Mouse (Mus musculus) G1E (cell line): Measurements from ENCODE around the gene Cubn.

Experiments
- CTCF ChIP-seq: IDR thresholded peaks from 2 replicates; pipeline ENCODE4 v1.5.1; 2012; ENCODE audit warnings: low read depth, low read length, inconsistent platforms, mixed read lengths
- GATA1 ChIP-seq: IDR thresholded peaks from 2 replicates; pipeline ENCODE4 v1.6.1; 2012; ENCODE audit warnings: borderline replicate concordance, low read length, inconsistent platforms, mixed read lengths
- POLR2AphosphoS5 ChIP-seq: IDR thresholded peaks from 2 replicates; pipeline ENCODE4 v1.6.1; 2012; ENCODE audit warnings: low read depth, low read length, inconsistent platforms; ENCODE audit not compliant: insufficient replicate concordance
- TAL1 ChIP-seq: conservative IDR thresholded peaks from 2 replicates; pipeline ENCODE4 v1.6.1; 2012; ENCODE audit warnings: low read depth, low read length, inconsistent platforms, mixed read lengths

- no peak for TF ChIP-seq CTCF
- TF ChIP-seq TAL1 = no peak
- no peak for TF ChIP-seq POLR2AphosphoS5
- no peak for TF ChIP-seq GATA1
Measured at GRCm38 (mm10) chr2:13445156-13445555, 46.5 kb downstream of the Cubn start.
